Mouse (Mus musculus) brain, embryonic 14.5 days (tissue): Measurements from ENCODE around the gene Bcat1.

Experiments used
- CTCF ChIP-seq: fragments of 200-500 bp; IDR thresholded peaks from 2 replicates; pipeline ENCODE4 v1.5.1; 2012; ENCODE audit warnings: inconsistent platforms, mild to moderate bottlenecking, moderate library complexity, borderline replicate concordance; ENCODE audit not compliant: insufficient read depth, insufficient read length; ENCODE audit errors: extremely low read depth
- POLR2A ChIP-seq: fragments of 200-500 bp; IDR thresholded peaks from 2 replicates; pipeline ENCODE4 v1.6.1; 2012; ENCODE audit warnings: mild to moderate bottlenecking, inconsistent platforms, borderline replicate concordance; ENCODE audit not compliant: poor library complexity, insufficient read depth, insufficient read length, severe bottlenecking; ENCODE audit errors: extremely low read depth

DNA sequence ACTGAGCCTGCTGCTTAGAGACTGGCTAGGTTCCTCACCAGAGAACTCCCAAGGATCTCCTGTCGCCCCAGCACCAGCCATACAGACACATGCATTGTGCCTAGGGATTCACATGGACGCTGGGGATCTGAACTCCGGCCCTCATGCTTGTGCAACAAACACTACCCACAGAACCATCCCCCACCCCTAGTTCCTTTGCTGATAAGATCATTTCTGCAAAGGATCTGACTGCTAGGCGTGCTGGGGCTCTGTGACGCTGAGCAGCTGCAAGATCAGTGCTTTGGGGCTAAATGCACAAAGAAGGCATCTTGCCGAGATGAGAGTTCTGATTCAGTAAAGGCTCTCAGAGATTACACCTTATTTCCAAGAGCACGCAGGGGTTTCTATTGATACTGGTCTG lies 88.8 kb downstream of the Bcat1 start:
- TF ChIP-seq CTCF: no peak
- no peak for TF ChIP-seq POLR2A
